Mouse (Mus musculus) kidney, adult 8-10 months (tissue): ENCODE data around the gene Hus1.
A peak's percentile ranks its signal among the peaks of the same experiment; 100 is the strongest.

Source experiments
- DNase-seq, 2 experiments: peaks; one replicate each; pipeline ENCODE4 v3.0.0; 2022

Gene Hus1

GRCm38 (mm10) chr11:8973166-8973565 is 37.8 kb downstream of the Hus1 start, which contains the start of gene Pkd1l1:
Gene Pkd1l1, minus strand, starts transcription at chr11:8973266.
- DNase-seq = no peak

- no peak for DNase-seq
Observed at GRCm38 (mm10) chr11:8972093-8972492, 38.9 kb downstream of the Hus1 start.

DNA sequence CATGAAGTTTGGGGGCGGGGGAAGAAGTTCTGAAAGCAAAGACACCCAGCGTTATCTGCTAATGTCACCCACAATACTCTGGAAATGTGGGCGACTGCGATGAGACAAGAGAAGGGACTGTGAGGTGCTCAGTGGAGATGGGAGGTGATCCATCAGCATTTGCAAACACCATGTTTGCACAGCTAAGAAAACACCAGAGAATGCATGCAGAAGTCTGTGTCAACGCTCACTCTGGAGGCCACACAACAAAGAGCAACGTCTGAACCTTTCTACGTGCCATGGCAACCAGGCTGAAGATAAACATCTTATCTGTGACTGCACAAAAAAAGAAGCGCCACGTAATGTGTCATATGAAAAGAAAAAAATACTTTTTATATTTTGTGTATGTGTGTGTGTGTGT is 40.5 kb downstream of the Hus1 start:
- no peak for DNase-seq

DNA sequence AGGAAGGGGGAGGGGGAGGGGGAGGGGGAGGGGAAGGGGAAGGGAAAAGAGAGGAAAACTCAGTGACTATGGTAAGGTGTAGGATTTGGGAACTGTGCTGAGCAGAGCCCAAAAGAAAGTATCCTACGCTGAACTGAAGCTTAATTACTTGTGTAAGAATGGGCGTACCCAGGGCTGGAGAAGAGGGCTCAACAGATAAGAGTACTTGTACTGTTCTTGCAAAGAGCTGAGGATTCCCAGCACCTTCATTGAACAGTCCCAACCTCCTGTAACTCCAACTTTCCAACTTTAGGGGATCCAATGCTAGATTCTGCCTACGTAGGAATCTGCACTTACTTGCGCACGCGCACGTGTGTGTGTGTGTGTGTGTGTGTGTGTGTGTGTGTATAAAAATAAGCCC is 42.9 kb downstream of the Hus1 start:
- no peak for DNase-seq

- peak in 1 of 2 experiments; percentile 5 for DNase-seq
Observed at GRCm38 (mm10) chr11:8958572-8958971, 52.4 kb downstream of the Hus1 start.

DNA sequence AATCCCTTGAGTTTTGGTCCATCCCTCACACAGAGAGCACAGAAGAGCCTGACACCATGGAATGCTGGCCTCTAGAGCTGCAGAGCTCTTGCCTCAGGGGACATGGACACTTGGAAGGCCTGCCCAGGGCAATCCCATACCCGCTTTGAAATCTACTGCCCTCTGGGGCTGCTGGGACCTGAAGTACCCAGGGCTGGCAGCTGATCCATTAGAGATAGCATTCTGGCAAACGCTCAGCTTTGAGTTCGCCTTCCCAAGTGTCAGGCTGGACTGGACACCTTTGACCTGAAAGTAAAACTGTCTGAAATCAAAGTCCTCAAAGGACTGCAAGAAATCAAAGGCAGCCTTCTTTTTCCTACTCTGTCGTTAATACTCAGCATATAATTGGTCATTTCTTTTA is 52.9 kb downstream of the Hus1 start:
- DNase-seq = peak; percentile 39 to 47

GRCm38 (mm10) chr11:8957023-8957422 is 54.0 kb downstream of the Hus1 start:
- DNase-seq = no peak

GRCm38 (mm10) chr11:8955678-8956077 is 55.3 kb downstream of the Hus1 start:
- peak in 1 of 2 experiments; percentile 7 for DNase-seq

- peak in 1 of 2 experiments; percentile 26 for DNase-seq
Observed at GRCm38 (mm10) chr11:8949765-8950430, 61.1 kb downstream of the Hus1 start.

- no peak for DNase-seq
Observed at GRCm38 (mm10) chr11:8948871-8949270, 62.1 kb downstream of the Hus1 start.

GRCm38 (mm10) chr11:8944114-8944513 is 66.9 kb downstream of the Hus1 start:
- DNase-seq = no peak
